Mouse (Mus musculus): ENCODE measurements at regions not wholly inside any gene's neighbourhood (a gene's known extent, or its start where the extent isn't known, plus 50 kb on each side); places are given as distances from the start of the nearest gene placed in this dataset.

DNA sequence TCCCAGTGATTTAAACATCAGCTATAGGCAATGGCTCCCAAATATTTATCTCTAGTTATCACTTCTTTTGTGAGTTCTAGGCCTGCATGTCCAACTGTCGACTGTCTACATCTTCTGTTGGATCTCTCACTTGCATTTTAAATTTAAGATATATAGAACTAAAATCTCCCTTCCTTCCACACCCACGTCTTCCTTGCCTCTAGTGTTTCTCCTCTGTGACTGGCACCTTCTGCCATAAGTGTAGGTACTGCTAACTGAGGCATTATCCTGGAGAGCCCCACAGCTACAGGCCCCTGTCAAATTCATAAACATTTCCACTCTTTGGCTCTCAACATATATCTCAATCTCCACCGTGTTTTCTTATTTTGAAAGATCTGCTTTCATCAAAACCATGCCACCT lies 575.0 kb downstream of the Bcl11a start:
- no peak overlapping the region for H3K4me2 ChIP-seq (ENCODE audit: low read length)
- no peaks in the 10 kb centered on the region for H3K4me1 ChIP-seq (ENCODE audit: control insufficient read depth in 2 of 2, insufficient read depth in 2 of 2, low read length in 2 of 2)
- 69% methylated on average over 3 of the region's 3 CpGs for WGBS
- no peak for ATAC-seq (ENCODE audit: insufficient number of reproducible peaks, insufficient read depth, low FRiP score, low read depth)
- H3K9me3 ChIP-seq (ENCODE audit: control insufficient read depth, low read length): no peaks in the 10 kb centered on the region
- no peak overlapping the region for H3K9ac ChIP-seq (ENCODE audit: low read length)
- no peak overlapping the region for H3K4me3 ChIP-seq (ENCODE audit: control insufficient read depth in 1 of 2, insufficient read depth in 1 of 2, low read depth in 1 of 2, low read length in 2 of 2)
- no peaks in the 10 kb centered on the region for H3K36me3 ChIP-seq (ENCODE audit: control insufficient read depth, insufficient read depth, low read length)
- H3K27ac ChIP-seq (replicated peaks in 1 of 2; ENCODE audit: control insufficient read depth in 1 of 2, insufficient read depth in 1 of 2, low read depth in 2 of 2, low read length in 2 of 2): no peak overlapping the region
- no peaks in the 10 kb centered on the region for H3K27me3 ChIP-seq (ENCODE audit: control insufficient read depth, insufficient read depth, low read length)

DNA sequence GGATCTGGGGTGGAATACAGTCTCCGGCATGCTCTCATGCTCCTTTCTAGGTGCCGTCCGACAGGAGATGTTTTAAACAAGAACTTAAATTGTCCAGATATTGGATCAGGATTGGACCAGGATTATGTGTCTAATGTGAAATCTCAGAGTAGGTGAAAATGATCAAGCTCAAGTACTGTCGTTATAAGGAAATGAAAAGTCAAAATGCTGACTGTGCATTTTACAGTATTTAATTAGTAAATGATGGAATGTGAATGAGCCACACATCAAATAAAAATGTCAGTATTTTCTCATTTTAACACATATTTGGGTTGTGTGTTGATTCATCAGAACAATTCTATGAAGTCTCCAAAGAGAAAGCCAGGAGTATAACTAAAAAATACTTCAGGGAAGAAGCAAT lies 586.2 kb downstream of the Bcl11a start:
- H3K4me3 ChIP-seq (ENCODE audit: control insufficient read depth in 1 of 2, insufficient read depth in 1 of 2, low read depth in 1 of 2, low read length in 2 of 2): no peak overlapping the region
- 94% methylated on average over 4 of the region's 4 CpGs for WGBS
- no peaks in the 10 kb centered on the region for H3K27me3 ChIP-seq (ENCODE audit: control insufficient read depth, insufficient read depth, low read length)
- no peaks in the 10 kb centered on the region for H3K4me1 ChIP-seq (ENCODE audit: control insufficient read depth in 2 of 2, insufficient read depth in 2 of 2, low read length in 2 of 2)
- H3K9ac ChIP-seq (ENCODE audit: low read length): no peak overlapping the region
- no peaks in the 10 kb centered on the region for H3K9me3 ChIP-seq (ENCODE audit: control insufficient read depth, low read length)
- no peak overlapping the region for H3K4me2 ChIP-seq (ENCODE audit: low read length)
- no peaks in the 10 kb centered on the region for H3K36me3 ChIP-seq (ENCODE audit: control insufficient read depth, insufficient read depth, low read length)
- H3K27ac ChIP-seq (replicated peaks in 1 of 2; ENCODE audit: control insufficient read depth in 1 of 2, insufficient read depth in 1 of 2, low read depth in 2 of 2, low read length in 2 of 2): no peak overlapping the region
- no peak for ATAC-seq (ENCODE audit: insufficient number of reproducible peaks, insufficient read depth, low FRiP score, low read depth)

DNA sequence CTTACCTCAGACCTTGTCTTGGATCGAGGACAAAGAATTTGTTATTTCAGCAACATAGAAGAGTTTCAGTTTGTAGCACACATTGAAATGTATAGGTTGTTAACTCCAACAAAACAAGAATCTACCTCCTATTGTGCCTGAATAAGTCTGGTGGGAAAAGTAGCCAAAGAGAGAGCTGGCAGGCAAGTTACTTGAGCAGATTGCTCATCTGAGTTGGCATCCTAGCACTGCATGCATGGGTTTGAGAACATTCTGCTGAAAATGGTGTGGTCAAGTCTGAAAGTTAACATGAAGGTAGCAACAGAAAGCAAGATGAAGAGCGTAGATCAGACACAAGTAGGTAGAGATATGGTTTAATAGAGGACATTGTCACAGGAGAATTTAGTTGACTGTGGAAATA lies 587.5 kb downstream of the Bcl11a start:
- Histone ChIP-seq H3K36me3 (ENCODE audit: control insufficient read depth, insufficient read depth, low read length) (no peaks in the 10 kb centered on the region), H3K4me1 (ENCODE audit: control insufficient read depth in 2 of 2, insufficient read depth in 2 of 2, low read length in 2 of 2) (no peaks in the 10 kb centered on the region), H3K4me3 (ENCODE audit: control insufficient read depth in 1 of 2, insufficient read depth in 1 of 2, low read depth in 1 of 2, low read length in 2 of 2) (no peak overlapping the region), H3K27ac (replicated peaks in 1 of 2; ENCODE audit: control insufficient read depth in 1 of 2, insufficient read depth in 1 of 2, low read depth in 2 of 2, low read length in 2 of 2) (no peak overlapping the region), H3K9ac (ENCODE audit: low read length) (no peak overlapping the region), H3K27me3 (ENCODE audit: control insufficient read depth, insufficient read depth, low read length) (no peaks in the 10 kb centered on the region), H3K9me3 (ENCODE audit: control insufficient read depth, low read length) (no peaks in the 10 kb centered on the region), H3K4me2 (ENCODE audit: low read length) (no peak overlapping the region)
- WGBS: 75% methylated on average over 2 of the region's 2 CpGs
- ATAC-seq (ENCODE audit: insufficient number of reproducible peaks, insufficient read depth, low FRiP score, low read depth): no peak

DNA sequence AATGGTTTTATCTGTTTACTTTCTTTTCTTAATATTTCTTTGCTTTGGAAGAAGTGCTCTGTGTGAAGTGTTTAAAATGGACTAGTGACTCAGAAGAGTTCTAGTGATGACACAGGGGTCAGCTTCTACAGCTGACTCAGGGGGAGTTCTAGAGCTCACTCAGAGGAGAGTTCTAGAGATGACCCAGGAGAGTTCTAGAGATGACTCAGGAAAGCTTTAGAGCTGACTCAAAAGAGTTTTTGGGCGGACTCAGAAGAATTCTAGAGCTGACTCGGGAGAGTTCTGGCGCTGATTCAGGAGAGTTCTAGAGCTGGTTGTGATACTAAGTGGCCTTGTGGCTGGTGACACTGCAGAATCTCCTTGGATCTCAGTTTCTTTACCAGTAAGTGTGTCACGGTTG lies 593.8 kb downstream of the Bcl11a start:
- H3K36me3 ChIP-seq (ENCODE audit: control insufficient read depth, insufficient read depth, low read length): no peaks in the 10 kb centered on the region
- H3K4me1 ChIP-seq (ENCODE audit: control insufficient read depth in 2 of 2, insufficient read depth in 2 of 2, low read length in 2 of 2): no peaks in the 10 kb centered on the region; a peak in 1 of 4 replicates
- no peak for ATAC-seq (ENCODE audit: insufficient number of reproducible peaks, insufficient read depth, low FRiP score, low read depth)
- no peaks in the 10 kb centered on the region for H3K27me3 ChIP-seq (ENCODE audit: control insufficient read depth, insufficient read depth, low read length)
- no peak overlapping the region for H3K9ac ChIP-seq (ENCODE audit: low read length)
- no peak overlapping the region for H3K4me3 ChIP-seq (ENCODE audit: control insufficient read depth in 1 of 2, insufficient read depth in 1 of 2, low read depth in 1 of 2, low read length in 2 of 2)
- WGBS: 82% methylated on average over 4 of the region's 4 CpGs
- H3K27ac ChIP-seq (replicated peaks in 1 of 2; ENCODE audit: control insufficient read depth in 1 of 2, insufficient read depth in 1 of 2, low read depth in 2 of 2, low read length in 2 of 2): no peak overlapping the region
- no peaks in the 10 kb centered on the region for H3K9me3 ChIP-seq (ENCODE audit: control insufficient read depth, low read length)
- no peak overlapping the region for H3K4me2 ChIP-seq (ENCODE audit: low read length)

DNA sequence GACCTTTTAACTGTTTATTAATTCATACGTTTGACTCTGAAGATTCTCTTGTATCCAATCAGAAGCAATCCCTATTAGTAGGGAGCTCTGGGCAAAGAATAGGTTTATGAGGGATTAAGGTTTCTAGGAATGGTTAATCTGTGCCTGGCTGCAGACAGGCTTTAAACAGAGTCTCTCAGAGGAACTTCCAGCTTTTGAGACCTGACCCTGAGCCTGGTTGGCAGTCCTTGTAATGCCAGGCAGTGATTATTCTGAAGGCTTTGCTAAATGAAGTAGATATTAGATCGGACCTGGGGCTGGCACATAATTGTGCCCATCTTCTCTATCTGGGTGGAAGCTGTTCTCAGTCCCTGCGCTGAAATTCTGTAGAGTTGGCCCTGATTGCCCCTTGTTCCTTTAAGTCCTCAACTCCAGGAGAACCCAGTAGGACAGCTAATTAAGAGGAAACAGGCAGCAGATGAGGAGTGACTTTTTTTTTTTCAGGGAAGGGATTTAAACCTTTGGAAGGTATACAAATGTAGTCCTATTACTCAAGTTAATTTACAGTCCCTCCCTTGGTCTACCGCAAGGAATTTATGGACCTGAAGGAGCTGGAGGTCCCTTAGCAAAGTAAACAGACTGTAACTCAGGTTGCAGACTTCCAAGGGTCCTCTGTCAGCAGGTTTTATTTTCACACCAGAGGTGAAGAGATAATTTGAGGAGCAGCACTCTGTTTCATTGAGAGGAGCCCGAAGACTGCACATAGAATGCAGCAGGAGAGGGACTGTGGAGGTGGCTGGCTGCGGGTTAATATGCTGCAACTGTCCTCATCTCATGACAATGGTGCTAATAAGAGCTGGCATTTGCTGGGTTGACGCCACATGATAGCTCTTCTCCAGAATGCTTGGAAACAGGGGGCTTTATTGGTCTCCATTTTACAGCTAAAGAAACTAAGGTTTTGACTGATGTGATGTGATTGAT lies 595.7 kb downstream of the Bcl11a start:
- H3K36me3 ChIP-seq (ENCODE audit: control insufficient read depth, insufficient read depth, low read length): no peaks in the 10 kb centered on the region
- no peaks in the 10 kb centered on the region for H3K9me3 ChIP-seq (ENCODE audit: control insufficient read depth, low read length)
- WGBS: 59% methylated on average over 7 of the region's 7 CpGs
- H3K4me1 ChIP-seq (ENCODE audit: control insufficient read depth in 2 of 2, insufficient read depth in 2 of 2, low read length in 2 of 2): no peaks in the 10 kb centered on the region; a peak in 1 of 4 replicates
- H3K4me3 ChIP-seq (ENCODE audit: control insufficient read depth in 1 of 2, insufficient read depth in 1 of 2, low read depth in 1 of 2, low read length in 2 of 2): no peak overlapping the region
- ATAC-seq (ENCODE audit: insufficient number of reproducible peaks, insufficient read depth, low FRiP score, low read depth): no peak
- H3K27me3 ChIP-seq (ENCODE audit: control insufficient read depth, insufficient read depth, low read length): no peaks in the 10 kb centered on the region
- no peak overlapping the region for H3K9ac ChIP-seq (ENCODE audit: low read length)
- no peak overlapping the region for H3K4me2 ChIP-seq (ENCODE audit: low read length)
- H3K27ac ChIP-seq (replicated peaks in 1 of 2; ENCODE audit: control insufficient read depth in 1 of 2, insufficient read depth in 1 of 2, low read depth in 2 of 2, low read length in 2 of 2): no peak overlapping the region

DNA sequence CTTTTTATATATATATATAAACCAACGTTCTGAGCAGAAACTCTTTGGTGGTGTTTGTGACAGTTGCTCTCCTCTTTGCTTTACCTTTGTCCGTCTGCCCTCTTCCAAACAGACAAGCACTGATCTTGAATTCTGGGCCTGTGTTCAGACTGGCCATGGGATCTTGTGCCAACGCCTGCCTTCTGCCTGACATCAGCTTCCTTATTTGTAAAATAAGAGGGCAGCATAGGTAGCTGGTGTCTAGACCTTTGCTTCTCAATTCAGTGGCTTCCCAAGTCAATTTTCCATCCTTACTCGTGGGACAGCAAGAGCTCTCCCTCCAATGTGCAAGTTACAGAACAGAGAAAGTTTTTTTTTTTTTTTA lies 596.3 kb downstream of the Bcl11a start:
- Histone ChIP-seq H3K27ac (replicated peaks in 1 of 2; ENCODE audit: control insufficient read depth in 1 of 2, insufficient read depth in 1 of 2, low read depth in 2 of 2, low read length in 2 of 2) (no peak overlapping the region), H3K36me3 (ENCODE audit: control insufficient read depth, insufficient read depth, low read length) (no peaks in the 10 kb centered on the region), H3K9me3 (ENCODE audit: control insufficient read depth, low read length) (no peaks in the 10 kb centered on the region), H3K4me1 (ENCODE audit: control insufficient read depth in 2 of 2, insufficient read depth in 2 of 2, low read length in 2 of 2) (no peaks in the 10 kb centered on the region; a peak in 1 of 4 replicates), H3K27me3 (ENCODE audit: control insufficient read depth, insufficient read depth, low read length) (no peaks in the 10 kb centered on the region), H3K4me2 (ENCODE audit: low read length) (no peak overlapping the region), H3K4me3 (ENCODE audit: control insufficient read depth in 1 of 2, insufficient read depth in 1 of 2, low read depth in 1 of 2, low read length in 2 of 2) (no peak overlapping the region), H3K9ac (ENCODE audit: low read length) (no peak overlapping the region)
- 55% methylated on average over 4 of the region's 4 CpGs for WGBS
- no peak for ATAC-seq (ENCODE audit: insufficient number of reproducible peaks, insufficient read depth, low FRiP score, low read depth)

DNA sequence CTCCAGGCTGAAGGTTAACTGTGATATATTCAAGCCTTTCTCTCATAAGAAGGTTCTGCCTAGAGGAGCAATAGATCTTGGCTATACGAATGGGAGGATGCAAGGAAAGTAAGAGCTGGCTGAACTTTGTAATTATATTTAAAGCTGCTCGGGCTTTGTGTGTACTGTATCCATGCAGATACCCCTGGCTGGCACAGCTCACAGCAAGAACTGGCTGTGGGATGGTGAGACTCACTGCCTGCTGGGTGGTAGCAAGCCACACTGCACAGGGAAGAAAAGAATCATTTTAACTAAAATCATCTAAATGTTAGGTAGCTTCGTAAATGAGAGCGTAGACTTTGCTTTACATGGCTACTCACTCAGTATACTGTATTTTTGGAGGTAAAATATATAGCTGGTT lies 599.2 kb downstream of the Bcl11a start:
- Histone ChIP-seq H3K27me3 (ENCODE audit: control insufficient read depth, insufficient read depth, low read length) (no peaks in the 10 kb centered on the region), H3K4me3 (ENCODE audit: control insufficient read depth in 1 of 2, insufficient read depth in 1 of 2, low read depth in 1 of 2, low read length in 2 of 2) (no peak overlapping the region), H3K9ac (ENCODE audit: low read length) (no peak overlapping the region), H3K4me1 (ENCODE audit: control insufficient read depth in 2 of 2, insufficient read depth in 2 of 2, low read length in 2 of 2) (no peaks in the 10 kb centered on the region; a peak in 1 of 4 replicates), H3K9me3 (ENCODE audit: control insufficient read depth, low read length) (no peaks in the 10 kb centered on the region), H3K27ac (replicated peaks in 1 of 2; ENCODE audit: control insufficient read depth in 1 of 2, insufficient read depth in 1 of 2, low read depth in 2 of 2, low read length in 2 of 2) (no peak overlapping the region), H3K4me2 (ENCODE audit: low read length) (no peak overlapping the region), H3K36me3 (ENCODE audit: control insufficient read depth, insufficient read depth, low read length) (no peaks in the 10 kb centered on the region)
- ATAC-seq (ENCODE audit: insufficient number of reproducible peaks, insufficient read depth, low FRiP score, low read depth): no peak
- WGBS: 89% methylated on average over 4 of the region's 4 CpGs

DNA sequence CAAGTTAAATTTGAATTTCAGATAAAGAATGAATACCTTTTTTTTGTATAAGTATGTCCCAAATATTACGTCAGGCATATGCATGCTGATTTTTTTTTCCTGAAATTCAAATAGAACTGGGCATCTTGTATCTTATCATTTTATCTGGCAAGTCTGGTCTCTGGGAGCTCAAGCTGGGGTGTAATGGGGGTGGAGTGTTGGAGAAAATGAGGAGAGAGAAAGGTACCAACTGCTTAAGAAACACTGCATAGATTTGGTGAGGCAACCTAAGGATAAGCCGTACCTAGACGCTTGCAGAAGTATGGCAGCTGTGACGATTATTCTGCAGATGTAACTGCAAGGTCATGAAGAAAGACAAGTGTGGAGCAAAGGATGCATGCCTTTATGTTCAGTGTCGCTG lies 601.7 kb downstream of the Bcl11a start:
- no peaks in the 10 kb centered on the region for H3K36me3 ChIP-seq (ENCODE audit: control insufficient read depth, insufficient read depth, low read length)
- no peak overlapping the region for H3K4me2 ChIP-seq (ENCODE audit: low read length)
- H3K27me3 ChIP-seq (ENCODE audit: control insufficient read depth, insufficient read depth, low read length): no peaks in the 10 kb centered on the region
- WGBS: 82% methylated on average over 5 of the region's 5 CpGs
- H3K4me3 ChIP-seq (ENCODE audit: control insufficient read depth in 1 of 2, insufficient read depth in 1 of 2, low read depth in 1 of 2, low read length in 2 of 2): no peak overlapping the region
- no peak for ATAC-seq (ENCODE audit: insufficient number of reproducible peaks, insufficient read depth, low FRiP score, low read depth)
- H3K9me3 ChIP-seq (ENCODE audit: control insufficient read depth, low read length): no peaks in the 10 kb centered on the region
- no peak overlapping the region for H3K27ac ChIP-seq (replicated peaks in 1 of 2; ENCODE audit: control insufficient read depth in 1 of 2, insufficient read depth in 1 of 2, low read depth in 2 of 2, low read length in 2 of 2)
- H3K9ac ChIP-seq (ENCODE audit: low read length): no peak overlapping the region
- H3K4me1 ChIP-seq (ENCODE audit: control insufficient read depth in 2 of 2, insufficient read depth in 2 of 2, low read length in 2 of 2): no peaks in the 10 kb centered on the region

All from heart, embryonic 14.5 days (tissue).